Mouse (Mus musculus) cerebellum, postnatal 10 days (tissue): ENCODE data around the gene 2310030G06Rik.
A peak's percentile ranks its signal among the peaks of the same experiment; 100 is the strongest.

Experiments
- DNase-seq, 2 experiments: peaks; one replicate each; pipeline ENCODE4 v3.0.0; 2021; ENCODE audit warnings: mixed read lengths in 2 of 2

The 2310030G06Rik gene

GRCm38 (mm10) chr9:50742261-50742660, 4.1 kb downstream of the 2310030G06Rik start:
- DNase-seq = no peak

DNA sequence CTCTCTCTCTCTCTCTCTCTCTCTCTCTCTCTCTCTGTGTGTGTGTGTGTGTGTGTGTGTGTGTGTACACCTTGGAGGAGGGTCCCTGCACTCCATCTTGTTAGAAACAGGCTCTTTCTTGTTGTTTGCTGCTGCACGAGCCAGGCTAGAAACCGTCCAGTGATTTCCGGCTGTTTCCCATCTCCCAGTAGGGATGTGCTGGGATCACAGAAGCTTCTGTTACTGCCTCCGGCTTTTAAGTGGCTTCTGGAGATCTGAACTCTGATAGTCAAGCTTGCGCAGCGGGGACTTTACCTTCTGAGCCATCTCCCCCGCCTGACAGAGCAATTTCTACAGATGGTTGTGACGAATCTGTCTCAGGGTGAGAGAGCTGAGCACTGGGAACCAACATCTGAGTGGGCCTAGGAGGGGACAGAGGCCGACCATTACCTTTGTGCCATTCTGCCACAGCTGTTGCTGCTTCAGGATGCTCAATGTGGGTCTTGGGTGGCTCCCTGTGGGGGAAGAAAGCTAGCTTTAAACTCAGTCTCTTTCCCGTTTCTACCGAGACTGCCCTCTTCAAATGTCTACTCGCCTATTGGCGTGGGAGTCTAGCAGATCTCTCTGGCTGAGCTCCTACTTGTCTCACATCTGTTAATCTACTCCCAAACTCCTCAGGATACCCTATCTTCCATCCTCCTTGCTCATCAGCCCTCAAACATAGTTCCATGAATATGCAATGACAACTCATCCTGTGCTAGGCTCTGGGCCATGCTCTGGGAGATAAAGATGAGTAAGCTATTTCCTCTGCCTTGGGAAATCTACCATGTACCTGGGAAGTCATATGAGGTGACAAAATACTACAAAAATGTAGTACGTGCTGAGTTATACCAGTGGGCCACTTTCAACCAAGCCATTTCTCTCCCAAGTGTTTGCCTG, 5.2 kb downstream of the 2310030G06Rik start:
- no peak for DNase-seq

DNA sequence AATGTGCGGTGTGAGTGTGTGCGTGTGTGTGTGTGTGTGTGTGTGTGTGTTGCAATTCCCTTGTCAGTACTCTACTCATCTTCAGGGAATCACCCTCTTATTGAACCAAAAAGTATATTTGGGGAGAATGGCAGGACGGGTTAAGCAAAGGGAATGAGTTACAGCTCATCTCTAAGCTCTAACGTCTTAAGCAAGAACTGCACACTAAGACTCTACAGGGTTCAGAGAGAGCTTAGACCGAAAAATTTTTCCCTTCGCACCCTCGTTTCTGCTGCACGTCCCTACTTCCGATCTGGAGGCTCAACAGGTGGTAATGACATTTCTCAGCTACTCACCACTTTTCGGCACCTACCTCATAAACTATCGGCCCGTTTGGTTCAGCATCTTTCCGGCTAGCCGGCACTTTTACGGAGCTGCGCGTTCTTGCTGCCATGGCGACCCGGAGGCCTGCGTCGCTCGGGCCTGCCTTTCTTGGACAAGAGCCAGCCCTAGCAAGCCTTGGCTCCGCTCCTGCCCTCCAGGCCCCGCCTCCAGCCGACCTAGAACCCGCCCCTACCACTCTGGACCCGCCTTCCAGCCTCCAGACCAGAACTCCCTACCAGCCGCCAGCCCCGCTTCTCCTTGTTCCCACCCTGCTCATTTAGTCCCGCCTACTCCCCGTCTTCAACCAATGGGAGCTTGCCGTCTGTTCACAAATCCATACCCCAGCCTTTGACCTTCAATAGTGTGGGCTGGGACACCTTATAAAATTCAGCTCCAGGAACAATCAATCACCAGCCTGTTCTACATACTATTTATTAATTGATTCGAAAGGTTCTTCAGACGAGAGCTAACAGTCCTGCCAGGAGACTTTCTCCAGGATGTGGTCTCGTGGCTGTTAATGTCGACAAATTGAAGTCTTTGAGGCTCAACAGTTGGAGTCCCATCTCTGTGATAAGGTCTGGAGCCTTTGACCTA, 7.1 kb downstream of the 2310030G06Rik start, which contains the start of gene Dixdc1:
TSS of gene Dixdc1 (minus strand) at position 604 of the 957 bp plus-strand sequence.
- DNase-seq = peak; percentile 94

- peak; percentile 83 to 84 for DNase-seq
Measured at GRCm38 (mm10) chr9:50734989-50735388, 11.3 kb downstream of the 2310030G06Rik start.

DNA sequence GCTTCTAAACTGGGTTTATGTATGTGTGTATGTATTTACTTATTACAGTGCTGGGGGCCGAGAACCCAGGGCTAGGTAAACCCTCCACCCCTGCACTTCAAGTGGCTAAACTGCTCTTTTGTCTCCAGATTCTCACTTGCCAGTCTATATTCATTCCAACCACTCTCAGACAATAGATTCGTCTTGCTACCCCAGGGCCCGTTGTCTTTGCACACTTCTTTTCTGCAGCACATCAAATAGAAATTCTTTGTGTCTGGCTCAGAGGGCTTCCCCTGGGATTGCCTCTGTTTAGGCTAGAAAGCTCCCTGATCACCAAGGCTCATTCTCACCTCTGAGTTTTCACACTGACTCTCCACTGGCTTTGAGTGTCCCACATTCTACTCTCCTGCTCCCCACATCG, 13.8 kb downstream of the 2310030G06Rik start:
- no peak for DNase-seq

DNA sequence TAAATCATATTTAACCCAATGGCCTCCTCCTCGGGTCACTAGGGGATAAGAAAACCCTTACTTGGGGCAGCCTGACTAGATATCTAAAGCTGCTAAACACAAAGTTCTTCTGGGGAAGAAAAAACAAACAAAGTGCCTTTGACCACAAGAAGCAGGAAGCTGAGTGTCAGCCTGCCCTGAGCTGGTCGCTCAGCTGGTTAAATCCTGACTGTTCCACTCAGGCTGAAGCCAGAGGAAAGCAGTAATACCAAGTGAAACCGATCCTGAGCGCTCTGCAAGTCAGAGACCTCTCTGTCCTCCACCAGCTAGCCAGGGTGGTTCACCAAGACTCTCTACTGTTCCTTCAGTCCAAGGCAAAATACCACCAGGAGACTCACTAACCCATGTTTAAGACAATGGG, 16.7 kb downstream of the 2310030G06Rik start:
- DNase-seq = no peak

DNA sequence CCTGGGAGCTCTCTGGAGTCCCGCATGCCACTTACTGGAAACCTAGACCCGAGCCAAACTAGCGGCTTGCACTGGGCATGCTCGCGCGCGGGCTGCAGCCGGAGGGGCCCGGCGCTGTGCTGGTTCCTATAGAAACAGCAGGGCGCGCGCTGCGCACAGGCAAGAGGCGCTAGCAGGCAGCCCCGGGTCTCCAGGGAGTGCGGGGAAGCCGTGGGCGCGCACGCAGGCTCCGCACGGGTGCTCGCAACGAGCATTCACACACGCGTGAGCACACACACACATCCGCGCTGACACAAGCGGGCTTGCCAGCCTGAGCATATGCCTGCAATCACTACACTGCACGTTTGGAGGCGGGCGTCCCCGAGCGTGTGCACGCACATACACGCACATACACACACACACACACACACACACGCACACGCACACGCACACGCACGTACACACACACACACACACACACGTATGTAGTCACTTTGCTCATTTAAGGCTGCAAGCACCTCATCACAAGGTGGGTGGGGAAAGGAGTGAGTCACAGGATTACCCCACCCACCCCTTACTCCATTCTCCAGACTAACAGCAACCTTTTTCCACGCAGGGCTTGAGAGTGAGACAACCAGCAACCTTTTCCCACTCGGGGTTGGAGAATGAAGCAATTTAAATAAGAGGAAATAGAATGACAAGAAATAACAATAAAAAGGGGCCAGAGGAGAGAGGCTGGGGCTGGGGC, 18.2 kb downstream of the 2310030G06Rik start:
- peak; percentile 86 to 89 for DNase-seq

DNA sequence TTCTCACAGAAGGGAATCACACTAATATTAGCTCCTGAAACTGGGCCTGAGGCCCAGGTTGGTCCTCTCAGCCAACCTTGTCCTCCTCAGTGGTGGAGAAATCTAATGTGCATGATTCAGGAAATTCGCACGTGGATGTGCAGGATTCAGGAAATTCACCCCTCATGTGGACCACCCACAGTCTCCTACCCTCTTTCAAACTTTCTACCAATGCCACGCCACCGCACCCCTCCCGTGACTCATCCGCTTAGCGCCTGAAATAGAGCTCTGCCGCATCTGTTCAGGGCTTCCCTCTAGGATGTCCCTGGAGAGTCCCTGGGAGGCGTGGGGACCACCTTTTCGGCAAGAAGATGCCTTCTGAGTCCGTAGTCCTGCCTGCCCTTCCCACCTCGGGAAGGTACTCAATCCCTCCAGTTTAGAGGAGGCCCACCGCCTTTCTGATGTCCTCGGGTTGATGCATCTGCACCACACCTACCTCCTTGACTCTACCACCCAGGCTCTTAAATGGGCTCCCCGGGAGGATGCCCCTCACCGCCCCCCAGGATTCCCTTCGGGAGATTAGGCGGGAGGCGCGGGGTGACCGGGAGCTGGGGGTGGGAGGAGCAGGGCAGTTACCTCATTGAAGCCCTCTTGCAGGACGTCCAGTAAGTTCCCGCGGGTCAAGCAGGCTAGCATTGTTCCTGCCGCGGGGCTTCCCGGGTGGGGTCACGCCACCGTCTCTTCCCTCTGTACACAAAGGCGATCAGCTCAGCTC, 19.0 kb downstream of the 2310030G06Rik start:
- peak; percentile 58 to 61 for DNase-seq

DNA sequence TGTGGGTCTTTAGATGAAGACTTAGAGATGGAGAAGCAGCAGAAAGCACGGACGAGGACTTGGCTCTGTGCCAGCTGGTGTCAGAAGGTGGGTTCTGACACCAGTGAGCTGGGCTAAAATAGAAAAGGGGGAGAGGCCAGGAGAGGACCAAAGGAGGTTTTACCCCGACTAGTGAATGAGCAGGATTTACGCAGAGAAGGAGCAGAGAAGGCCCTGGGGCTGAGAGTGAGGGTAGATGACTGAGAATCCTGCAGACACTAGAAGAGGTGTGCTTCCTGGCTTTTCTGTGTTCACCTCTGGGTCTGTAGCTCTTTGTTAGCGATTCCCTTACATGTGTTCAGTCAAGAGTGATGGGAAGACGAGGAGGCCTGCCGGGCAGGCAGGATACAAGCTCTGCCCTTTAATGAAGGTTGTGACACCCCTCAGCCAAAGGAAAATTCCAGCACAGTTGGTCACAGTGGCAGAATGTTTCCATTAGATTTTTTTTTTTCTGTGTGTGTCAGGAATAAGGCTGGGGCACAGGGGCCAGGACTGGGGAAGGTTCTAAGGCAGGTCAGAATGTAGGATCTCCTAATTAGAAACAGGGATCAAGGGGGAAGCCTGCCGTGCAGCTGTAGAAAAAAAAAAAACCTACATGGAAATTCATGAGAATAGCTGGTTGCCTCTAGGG, 20.3 kb downstream of the 2310030G06Rik start:
- peak; percentile 65 to 72 for DNase-seq

DNA sequence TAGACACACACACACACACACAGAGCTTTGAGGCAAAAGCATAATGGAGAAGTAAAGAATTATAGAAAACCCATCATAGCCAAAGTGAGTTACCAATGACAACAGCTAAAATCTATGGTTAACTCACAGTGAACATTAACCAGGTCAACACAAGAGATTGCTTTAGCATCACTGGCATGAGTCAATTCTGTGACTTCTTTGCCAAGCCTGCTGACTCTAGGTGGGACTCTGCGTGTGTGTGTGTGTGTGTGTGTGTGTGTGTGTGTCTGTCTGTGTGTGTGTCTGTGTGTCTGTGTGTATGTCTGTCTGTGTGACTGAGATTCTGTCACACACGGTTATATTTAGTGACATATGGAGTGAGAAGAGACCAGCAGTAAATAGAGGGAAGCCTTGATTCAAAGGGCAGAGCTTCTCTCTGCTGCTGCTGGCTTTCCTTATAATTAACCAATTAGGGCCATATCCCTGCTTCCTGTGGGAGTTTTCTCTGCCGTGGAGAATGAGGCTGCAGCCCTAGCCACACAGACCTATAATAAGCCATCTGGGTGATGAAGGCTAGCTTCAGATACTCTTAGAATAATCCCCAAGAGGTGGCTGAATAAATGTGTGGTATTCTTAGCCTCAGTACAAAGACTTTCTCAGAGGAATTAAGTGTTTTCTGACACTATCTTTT, 21.5 kb downstream of the 2310030G06Rik start:
- DNase-seq = peak; percentile 52 to 54

GRCm38 (mm10) chr9:50724147-50724546, 22.2 kb downstream of the 2310030G06Rik start:
- DNase-seq = peak in 1 of 2 experiments; percentile 25

GRCm38 (mm10) chr9:50723406-50723805, 22.9 kb downstream of the 2310030G06Rik start:
- DNase-seq = peak; percentile 96 to 97

DNA sequence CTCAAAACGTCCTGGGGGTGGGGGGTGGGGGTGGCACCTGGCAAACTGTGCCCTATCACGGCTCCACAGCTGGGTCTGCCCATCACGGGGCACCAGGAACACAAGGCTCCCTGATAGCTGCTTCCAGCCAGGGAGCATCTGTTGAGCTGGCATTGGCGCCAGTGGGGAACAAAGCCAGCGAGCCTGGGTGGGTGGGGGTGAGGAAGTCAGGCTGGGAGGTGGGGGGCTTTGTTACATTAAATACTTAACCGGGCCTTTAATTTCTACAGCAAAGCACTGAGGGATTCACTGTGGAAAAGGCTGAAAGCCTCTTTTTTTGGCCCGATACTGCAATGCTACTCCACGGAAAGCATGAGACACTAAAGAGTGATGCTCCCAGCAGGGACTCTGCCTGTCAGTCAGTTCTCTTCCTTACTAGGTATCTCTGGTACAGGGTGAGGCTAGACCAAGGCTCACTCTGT, 23.9 kb downstream of the 2310030G06Rik start:
- DNase-seq = peak; percentile 88 to 94

DNA sequence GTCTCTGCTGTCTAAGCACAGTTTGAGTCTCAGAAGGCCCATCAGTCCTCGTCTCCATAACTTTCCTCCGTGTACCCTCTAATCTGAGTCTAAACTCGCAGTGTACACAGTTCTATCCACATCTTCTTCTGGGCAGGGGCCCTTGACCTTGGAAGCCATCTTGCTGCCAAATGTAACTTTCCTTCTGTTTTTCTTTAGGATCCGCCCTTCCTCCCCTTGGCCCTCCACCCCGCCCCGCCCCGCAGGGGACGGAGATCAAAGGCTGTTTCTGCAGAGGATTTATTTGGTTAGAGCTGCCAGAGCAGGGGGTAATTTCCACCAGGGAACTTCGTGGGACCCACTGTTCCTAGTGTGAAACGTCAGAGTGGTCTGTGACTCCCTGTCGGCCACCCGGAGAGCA, 25.3 kb downstream of the 2310030G06Rik start:
- DNase-seq = peak; percentile 25 to 34

GRCm38 (mm10) chr9:50718878-50719277, 27.5 kb downstream of the 2310030G06Rik start:
- DNase-seq = no peak

DNA sequence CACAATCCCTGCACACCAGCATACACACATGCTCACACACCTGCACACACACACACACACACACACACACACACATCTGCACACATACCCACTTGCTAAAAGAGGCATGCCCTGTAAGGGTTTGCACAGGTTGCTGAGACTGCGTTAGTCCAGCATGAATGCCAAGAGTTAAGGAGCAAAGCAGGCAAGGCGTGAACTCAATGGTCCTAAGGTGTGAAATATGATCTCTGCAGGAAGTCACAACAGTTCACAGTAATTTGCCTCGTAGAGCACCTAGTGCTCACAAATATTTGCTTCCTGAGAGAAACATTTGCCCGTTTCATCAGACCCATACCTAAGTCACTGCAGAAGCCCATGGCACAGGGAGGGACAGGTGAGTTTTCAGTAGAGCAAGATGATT, 32.1 kb downstream of the 2310030G06Rik start:
- no peak for DNase-seq

DNA sequence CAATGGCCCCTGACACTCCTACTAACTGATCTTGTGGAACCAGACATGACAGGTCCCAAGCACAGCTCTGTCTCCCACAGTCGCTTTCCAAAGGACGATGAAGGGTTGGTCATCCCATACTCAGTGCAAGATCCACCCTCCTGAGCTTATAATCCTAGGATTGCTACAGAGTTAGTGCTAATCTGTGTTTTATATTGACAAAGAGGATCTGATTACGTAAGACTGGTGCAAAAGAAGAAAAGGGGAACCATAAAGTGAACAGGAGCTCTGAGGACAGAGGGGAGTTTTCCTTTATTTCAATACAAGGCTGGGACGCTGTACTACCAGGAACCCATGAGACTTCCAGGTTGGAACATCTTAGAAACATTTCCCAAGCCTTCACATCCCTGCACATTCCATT, 35.0 kb downstream of the 2310030G06Rik start:
- DNase-seq = no peak

- peak; percentile 76 to 82 for DNase-seq
Measured at GRCm38 (mm10) chr9:50709108-50709507, 37.2 kb downstream of the 2310030G06Rik start.

GRCm38 (mm10) chr9:50704907-50705306, 41.4 kb downstream of the 2310030G06Rik start:
- no peak for DNase-seq
